Mouse (Mus musculus): Measurements from ENCODE around the gene Mosmo. TPM values are rescaled to one million over a fixed set of nuclear protein-coding genes. Genes with fewer than 3 reads are reported as not detected.

Mosmo gene
- total RNA-seq, 2 experiments from 2014 or later, result 71.2 to 82.8 TPM

DNA sequence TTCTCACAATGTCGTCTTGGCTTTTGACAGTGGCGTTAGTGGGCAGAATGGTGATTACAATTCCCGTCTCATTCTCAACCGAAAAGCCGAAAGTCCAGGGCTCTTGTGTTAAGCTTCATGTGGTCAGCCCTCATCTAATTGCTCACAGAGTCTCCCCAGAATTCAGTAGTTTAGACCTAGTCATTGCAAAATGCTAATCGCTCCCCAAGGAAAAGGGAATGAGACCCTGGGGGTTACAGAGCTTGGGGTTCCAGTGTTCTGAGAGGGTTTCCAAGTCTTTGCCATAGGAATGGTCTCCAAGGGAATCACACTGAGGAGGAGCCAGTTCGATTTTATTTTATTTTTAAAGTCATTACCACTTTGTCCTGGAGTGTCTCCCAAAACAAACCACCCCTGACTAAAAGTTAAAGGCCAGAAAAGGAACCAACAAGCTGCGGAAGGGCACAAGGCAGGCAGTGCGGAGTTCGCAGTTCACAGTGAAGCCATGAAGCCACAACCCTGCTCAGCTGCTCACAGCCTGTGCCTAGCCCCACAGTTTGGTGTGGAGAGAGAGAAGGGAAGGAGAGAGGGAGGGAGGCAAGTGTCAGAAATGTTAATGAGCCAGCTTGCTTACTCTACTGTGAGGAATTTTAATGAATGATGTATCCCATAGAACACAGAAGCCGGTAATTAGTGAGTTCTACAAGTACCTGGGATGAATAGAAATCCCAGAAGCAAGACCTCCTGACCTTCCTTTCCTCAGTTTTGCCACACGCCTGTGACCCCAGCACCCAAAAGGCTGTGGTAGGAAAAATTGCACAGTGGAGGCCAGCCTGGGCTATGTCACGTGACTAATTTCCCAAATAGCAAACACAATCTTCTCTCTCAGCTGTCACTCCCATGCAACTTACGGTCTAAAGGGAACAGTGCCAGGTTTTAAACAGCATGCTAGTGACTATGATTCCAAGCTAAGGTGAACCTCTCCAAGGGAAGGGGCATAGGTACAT, 66.2 kb downstream of the Mosmo start:
- no peak for TF ChIP-seq CTCF (IDR thresholded peaks at IDR 0.05)
- H3K27ac ChIP-seq, result no peak overlapping the region
- no peak overlapping the region for H3K4me3 ChIP-seq
- no peak for DNase-seq (ENCODE audit: extremely low spot score in 1 of 2, low spot score in 2 of 2)
- intact Hi-C loops (cut with DNase I), result no loop called here

DNA sequence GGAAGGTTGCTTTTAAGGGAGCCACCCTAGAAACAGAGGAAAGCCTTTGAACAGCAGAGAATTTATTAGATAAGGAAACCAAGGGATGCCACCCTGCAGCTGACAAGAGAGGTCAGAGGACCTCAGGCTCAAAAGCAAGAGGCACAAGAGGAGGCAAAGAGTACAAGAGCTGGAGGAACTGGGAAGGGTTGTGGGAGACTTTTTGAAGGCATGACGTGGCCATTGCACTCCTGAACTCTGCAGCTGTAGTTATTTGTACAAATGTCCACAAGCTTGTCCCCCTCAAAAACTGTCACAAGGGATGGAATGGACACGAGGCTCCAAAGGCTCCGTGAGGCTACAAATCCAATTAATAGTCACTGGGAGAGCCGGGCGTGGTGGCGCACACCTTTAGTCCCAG, 67.2 kb downstream of the Mosmo start:
- no peak for DNase-seq (ENCODE audit: extremely low spot score in 1 of 2, low spot score in 2 of 2)
- Histone ChIP-seq H3K4me3 (no peak overlapping the region), H3K27ac (no peak overlapping the region)
- TF ChIP-seq CTCF (IDR thresholded peaks at IDR 0.05), result no peak
- intact Hi-C loops (cut with DNase I), result no loop called here

DNA sequence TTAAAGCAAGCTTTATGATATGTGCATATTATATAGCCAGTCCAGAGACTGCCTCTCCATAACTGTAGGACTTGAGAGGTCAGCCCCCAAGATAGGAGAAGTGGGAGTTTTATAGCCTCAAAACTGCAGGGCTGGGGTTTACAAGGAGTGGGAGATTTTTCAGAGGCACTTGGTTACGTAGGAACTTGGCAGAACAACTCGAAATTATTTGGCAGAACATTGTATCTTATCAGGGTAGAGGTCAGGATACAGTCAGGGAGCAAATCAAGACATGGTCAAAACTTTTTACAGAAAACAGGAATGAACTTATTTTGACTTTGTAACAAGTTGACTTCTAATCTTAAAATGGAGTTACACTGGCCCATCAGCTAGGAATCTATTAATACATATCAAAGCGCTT, 68.6 kb downstream of the Mosmo start:
- no peak for TF ChIP-seq CTCF (IDR thresholded peaks at IDR 0.05)
- intact Hi-C loops (cut with DNase I), result no loop called here
- H3K27ac ChIP-seq, result no peak overlapping the region
- H3K4me3 ChIP-seq, result no peak overlapping the region
- no peak for DNase-seq (ENCODE audit: extremely low spot score in 1 of 2, low spot score in 2 of 2)

DNA sequence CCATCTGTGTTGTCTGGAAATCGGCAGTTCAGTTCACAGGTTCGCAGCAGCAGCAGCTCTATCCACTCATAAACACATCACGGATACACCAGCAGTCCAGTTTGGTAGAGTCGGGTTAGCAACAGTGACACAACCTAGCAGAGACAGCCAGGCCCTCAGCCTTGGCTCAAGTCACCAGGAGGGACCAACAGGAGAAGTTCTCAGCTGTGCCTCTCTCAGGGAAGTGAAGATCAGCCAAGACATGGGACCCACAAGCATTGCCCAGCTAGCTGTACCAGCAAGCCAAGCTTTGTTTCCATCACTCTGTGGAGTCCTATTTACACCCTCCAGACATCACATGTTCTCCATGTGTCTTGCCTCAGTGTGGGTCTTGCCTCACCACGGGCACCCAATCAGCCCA, 69.4 kb downstream of the Mosmo start:
- Histone ChIP-seq H3K4me3 (no peak overlapping the region), H3K27ac (no peak overlapping the region)
- intact Hi-C loops (cut with DNase I), result no loop called here
- no peak for TF ChIP-seq CTCF (IDR thresholded peaks at IDR 0.05)
- no peak for DNase-seq (ENCODE audit: extremely low spot score in 1 of 2, low spot score in 2 of 2)

DNA sequence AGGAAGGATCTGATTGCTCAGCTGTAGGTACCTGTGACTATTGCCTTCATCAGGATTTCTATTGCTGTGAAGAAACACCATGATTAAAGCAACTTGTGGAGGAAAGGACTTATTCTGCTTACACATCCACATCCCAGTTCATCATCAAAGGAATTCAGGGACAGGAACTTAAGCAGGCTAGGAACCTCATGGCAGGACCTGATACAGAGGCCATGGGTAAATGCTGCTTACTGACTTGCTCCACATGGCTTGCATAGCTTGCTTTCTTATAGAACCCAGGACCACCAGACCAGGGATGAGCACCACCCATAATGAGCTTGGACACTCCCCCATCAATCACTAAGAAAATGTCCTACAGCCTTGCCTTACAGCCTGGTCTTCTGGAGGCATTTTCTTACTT, 71.1 kb downstream of the Mosmo start:
- no peak for DNase-seq (ENCODE audit: extremely low spot score in 1 of 2, low spot score in 2 of 2)
- intact Hi-C loops (cut with DNase I), result no loop called here
- H3K27ac ChIP-seq, result no peak overlapping the region
- TF ChIP-seq CTCF (IDR thresholded peaks at IDR 0.05), result no peak
- H3K4me3 ChIP-seq, result no peak overlapping the region

DNA sequence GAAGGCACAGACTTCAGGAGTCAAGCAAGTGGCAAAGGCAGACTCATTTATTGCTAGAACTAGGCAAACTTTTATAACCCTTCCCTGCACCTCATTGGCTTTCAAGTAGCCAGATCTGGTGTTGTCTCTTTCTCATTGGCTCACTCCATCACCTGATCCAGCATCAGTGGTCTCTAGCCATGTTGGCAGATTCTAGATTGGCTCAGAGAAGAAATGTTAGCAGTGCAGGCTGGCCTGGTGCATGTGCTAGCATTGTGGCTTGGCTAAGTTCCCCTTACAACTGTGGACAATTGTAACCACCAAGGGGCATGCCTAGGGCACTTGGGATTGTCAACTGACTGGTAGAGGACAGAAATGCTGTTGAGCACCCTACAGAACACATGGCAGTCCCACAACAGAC, 73.9 kb downstream of the Mosmo start:
- H3K27ac ChIP-seq, result peak overlapping the region; percentile 44
- intact Hi-C loops (cut with DNase I), result loop anchor here (5.0 kb wide), 1 partner anchor 71 kb away; no protein-coding TSS in a partner anchor
- DNase-seq (ENCODE audit: extremely low spot score in 1 of 2, low spot score in 2 of 2), result no peak
- TF ChIP-seq CTCF (IDR thresholded peaks at IDR 0.05), result no peak
- no peak overlapping the region for H3K4me3 ChIP-seq

DNA sequence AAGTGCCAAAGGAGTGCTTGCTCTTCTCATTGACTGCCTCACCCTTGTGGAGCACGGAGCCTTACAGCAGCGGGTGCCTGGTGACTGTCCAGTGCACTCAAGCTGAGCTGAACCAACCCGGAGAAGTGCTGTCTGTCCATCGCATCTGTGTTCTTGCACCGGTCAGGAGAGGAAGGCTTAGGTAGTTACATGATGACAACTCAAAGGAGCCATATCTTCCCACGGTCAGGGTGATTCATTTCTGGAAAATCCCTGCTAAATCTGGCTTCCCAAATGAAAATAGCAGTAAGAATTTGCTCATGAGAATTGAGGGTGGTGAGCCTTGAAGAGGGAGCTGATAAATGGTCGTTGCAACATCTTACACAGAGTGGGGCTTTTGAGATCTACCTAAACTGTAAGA, 74.5 kb downstream of the Mosmo start:
- Histone ChIP-seq H3K4me3 (no peak overlapping the region), H3K27ac (peak overlapping the region; percentile 44)
- DNase-seq (ENCODE audit: extremely low spot score in 1 of 2, low spot score in 2 of 2), result peak in 1 of 2 experiments; percentile 22
- intact Hi-C loops (cut with DNase I), result loop anchor here (5.0 kb wide), 1 partner anchor 70 kb away; no protein-coding TSS in a partner anchor
- no peak for TF ChIP-seq CTCF (IDR thresholded peaks at IDR 0.05)

DNA sequence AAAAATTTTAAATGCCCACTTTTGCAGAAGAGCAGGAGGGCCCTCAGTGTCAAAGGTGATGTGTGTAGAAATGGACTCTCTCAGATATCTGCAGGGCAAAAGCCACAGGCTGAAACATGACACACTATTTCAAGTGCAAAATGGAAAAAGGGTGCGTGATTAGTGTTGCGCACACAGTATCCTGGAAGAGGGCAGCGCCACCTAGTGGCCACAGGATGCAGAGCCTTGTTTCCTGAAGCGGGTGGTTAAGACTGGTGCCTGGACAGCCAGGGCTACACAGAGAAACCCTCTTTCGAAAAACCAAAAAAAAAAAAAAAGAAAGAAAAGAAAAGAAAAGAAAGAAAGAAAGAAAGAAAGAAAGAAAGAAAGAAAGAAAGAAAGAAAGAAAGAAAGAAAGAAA, 77.3 kb downstream of the Mosmo start:
- Histone ChIP-seq H3K27ac (no peak overlapping the region), H3K4me3 (no peak overlapping the region)
- DNase-seq (ENCODE audit: extremely low spot score in 1 of 2, low spot score in 2 of 2), result peak; percentile 75 to 84
- peak; percentile 79 for TF ChIP-seq CTCF (IDR thresholded peaks at IDR 0.05)
- intact Hi-C loops (cut with DNase I), result loop anchor here (1.0 to 5.0 kb wide), 2 partner anchors 68 to 84 kb away; partner anchors contain the start of gene Pdzd9

DNA sequence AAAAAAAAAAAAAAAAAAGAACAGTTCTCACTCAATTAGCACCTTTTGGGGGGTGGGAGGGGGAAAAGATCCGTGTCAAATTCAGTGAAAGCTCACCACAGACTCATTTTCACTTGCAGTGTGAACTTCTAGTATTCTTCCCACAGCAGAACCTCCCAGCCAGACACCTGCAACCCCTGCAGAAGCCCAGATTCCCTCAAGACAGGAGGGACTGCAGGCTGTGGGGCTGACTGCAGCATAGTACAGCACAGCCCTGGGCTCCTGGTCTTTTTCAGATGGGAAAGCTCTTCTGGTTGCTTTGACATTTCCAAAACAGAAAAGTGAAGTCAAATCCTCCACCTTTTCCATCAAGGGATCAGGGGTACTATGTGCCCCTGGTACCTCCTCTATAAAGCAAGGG, 90.0 kb downstream of the Mosmo start:
- intact Hi-C loops (cut with DNase I), result loop anchor here (5.0 kb wide), 1 partner anchor 45 kb away; the partner anchor contains the start of gene Gm5737
- Histone ChIP-seq H3K4me3 (no peak overlapping the region), H3K27ac (no peak overlapping the region)
- no peak for TF ChIP-seq CTCF (IDR thresholded peaks at IDR 0.05)
- DNase-seq (ENCODE audit: extremely low spot score in 1 of 2, low spot score in 2 of 2), result no peak

DNA sequence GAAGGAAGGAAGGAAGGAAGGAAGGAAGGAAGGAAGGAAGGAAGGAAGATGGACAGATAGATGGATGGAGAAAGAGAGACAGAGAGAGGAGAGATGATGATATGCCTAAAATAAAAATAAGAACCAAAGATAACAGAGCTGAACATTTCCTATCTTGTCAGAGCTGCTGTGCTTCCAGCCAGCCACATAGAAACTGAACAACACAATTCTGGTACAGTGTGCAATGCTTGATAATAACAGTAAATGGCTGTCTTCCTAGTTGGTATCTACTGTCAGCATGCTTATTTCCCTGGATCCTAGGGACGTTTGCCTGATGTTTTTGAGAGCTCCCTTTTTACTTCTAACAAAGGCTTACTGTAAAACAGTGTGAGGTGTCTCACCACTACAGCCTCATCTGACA, 94.0 kb downstream of the Mosmo start:
- no peak for TF ChIP-seq CTCF (IDR thresholded peaks at IDR 0.05)
- H3K4me3 ChIP-seq, result no peak overlapping the region
- no peak for DNase-seq (ENCODE audit: extremely low spot score in 1 of 2, low spot score in 2 of 2)
- intact Hi-C loops (cut with DNase I), result no loop called here
- no peak overlapping the region for H3K27ac ChIP-seq

DNA sequence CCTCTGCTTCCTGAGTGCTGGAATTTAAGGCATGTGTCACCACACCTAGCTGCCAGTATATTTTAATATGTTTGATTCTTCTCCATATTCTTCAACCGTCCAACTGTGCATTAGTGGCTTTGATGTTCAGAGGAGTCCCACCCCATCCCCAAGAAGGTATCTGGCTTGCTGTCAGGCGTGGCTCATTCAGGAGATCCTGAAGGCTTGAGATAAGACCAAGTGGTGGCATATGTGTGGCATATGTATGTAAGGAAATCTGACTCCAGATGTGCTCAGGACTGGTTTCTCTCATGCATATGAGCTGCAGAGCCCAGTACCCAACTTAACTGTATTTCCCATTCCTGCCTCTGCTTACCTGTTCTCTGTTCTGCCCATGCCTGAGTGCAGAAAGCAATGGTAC, 100.6 kb downstream of the Mosmo start:
- intact Hi-C loops (cut with DNase I), result no loop called here
- Histone ChIP-seq H3K27ac (no peak overlapping the region), H3K4me3 (no peak overlapping the region)
- no peak for DNase-seq (ENCODE audit: extremely low spot score in 1 of 2, low spot score in 2 of 2)
- no peak for TF ChIP-seq CTCF (IDR thresholded peaks at IDR 0.05)

Other genes starting within 250 kb of the Mosmo start
- gene Uqcrc2, start 42.4 kb upstream of the Mosmo start, total RNA-seq (2021), result 100 to 1,000 TPM; 234 to 239 TPM
- not detected for gene Pdzd9, start 7.3 kb upstream of the Mosmo start, total RNA-seq (2021)
- 10 to 100 TPM; 12.7 to 14.8 TPM for gene Vwa3a, start 61.7 kb downstream of the Mosmo start, total RNA-seq (2021)
- gene Gm5737, start 134.7 kb downstream of the Mosmo start, total RNA-seq (2021), result under 1 TPM in 1 of 2 experiments, not detected in 1; 0.27 TPM
- gene Eef2k, start 165.2 kb downstream of the Mosmo start, total RNA-seq (2021), result 10 to 100 TPM; 34.1 to 34.4 TPM
- 10 to 100 TPM; 26.4 to 27.8 TPM for gene Polr3e, start 240.1 kb downstream of the Mosmo start, total RNA-seq (2021)

All from left cerebral cortex, adult 2 months (tissue).